Mouse (Mus musculus) urinary bladder, postnatal 36 days (tissue): ENCODE data around the gene Tcf7l2.
A peak's percentile ranks its signal among the peaks of the same experiment; 100 is the strongest.

Experiments used
- DNase-seq, 2 experiments: peaks; one replicate each; pipeline ENCODE4 v3.0.0; 2022; ENCODE audit warnings: low spot score in 2 of 2, mixed read lengths in 1 of 2

Tcf7l2 gene

GRCm38 (mm10) chr19:55939090-55939489 lies 197.5 kb downstream of the Tcf7l2 start:
- DNase-seq = no peak

- DNase-seq = no peak
Measured at GRCm38 (mm10) chr19:55939719-55940118, 198.1 kb downstream of the Tcf7l2 start.

- DNase-seq = no peak
Measured at GRCm38 (mm10) chr19:55940538-55941252, 199.1 kb downstream of the Tcf7l2 start.

GRCm38 (mm10) chr19:55941253-55942125 lies 199.9 kb downstream of the Tcf7l2 start:
- DNase-seq = no peak

GRCm38 (mm10) chr19:55951397-55951796 lies 209.8 kb downstream of the Tcf7l2 start:
- peak in 1 of 2 experiments; percentile 25 for DNase-seq

GRCm38 (mm10) chr19:55953207-55953606 lies 211.6 kb downstream of the Tcf7l2 start:
- DNase-seq = peak; percentile 7 to 27

- no peak for DNase-seq
Measured at GRCm38 (mm10) chr19:55955126-55955525, 213.5 kb downstream of the Tcf7l2 start.

GRCm38 (mm10) chr19:55956745-55957144 lies 215.1 kb downstream of the Tcf7l2 start:
- DNase-seq = no peak

GRCm38 (mm10) chr19:55964421-55964820 lies 222.8 kb downstream of the Tcf7l2 start:
- no peak for DNase-seq

GRCm38 (mm10) chr19:55966066-55966465 lies 224.4 kb downstream of the Tcf7l2 start:
- no peak for DNase-seq

- no peak for DNase-seq
Measured at GRCm38 (mm10) chr19:55969929-55970531, 228.4 kb downstream of the Tcf7l2 start.

GRCm38 (mm10) chr19:55976073-55976472 lies 234.5 kb downstream of the Tcf7l2 start:
- no peak for DNase-seq
